Mouse (Mus musculus): ENCODE data around the gene Dffb.

Dffb gene

DNA sequence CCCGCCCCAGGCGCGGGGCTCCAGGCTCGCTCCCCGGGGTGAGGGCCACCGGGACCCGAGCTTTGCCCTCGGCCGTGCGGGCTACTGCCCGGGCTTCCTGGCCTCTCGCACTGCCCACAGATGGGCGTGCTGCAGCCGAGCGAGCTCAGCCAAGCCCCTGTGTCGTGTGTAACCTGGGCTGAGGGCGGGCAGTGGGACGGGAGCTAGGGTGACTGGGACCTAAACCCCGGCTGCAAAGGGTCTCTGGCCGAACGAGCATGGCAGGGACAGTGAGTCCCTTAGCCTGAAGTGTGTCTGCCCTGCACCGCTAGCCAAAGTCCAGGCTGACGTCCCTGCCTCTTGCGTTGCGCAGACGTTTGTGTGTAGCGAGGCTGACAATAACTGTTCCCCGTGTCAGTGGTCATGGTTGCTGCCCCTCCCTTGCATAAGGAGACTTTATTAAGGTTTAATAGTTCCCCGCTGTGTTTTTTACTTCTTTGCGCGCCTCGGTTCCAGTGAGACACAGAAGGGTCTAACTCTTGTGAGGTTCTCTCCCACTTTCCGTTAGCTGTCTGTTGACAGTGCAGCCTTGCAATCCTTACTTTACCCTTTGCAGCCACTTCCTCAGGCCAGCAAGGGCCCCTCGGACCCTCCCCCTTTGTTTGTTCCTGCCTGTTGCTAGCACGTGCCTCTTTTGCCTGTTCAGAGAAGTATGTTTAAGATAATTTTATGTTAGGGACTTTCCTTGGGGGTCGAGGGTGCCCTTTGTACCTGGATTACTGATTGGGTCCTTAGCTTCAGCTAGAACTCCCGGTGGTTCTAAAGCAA lies 17.3 kb downstream of the Dffb start:
- peak; percentile 28 for DNase-seq

DNA sequence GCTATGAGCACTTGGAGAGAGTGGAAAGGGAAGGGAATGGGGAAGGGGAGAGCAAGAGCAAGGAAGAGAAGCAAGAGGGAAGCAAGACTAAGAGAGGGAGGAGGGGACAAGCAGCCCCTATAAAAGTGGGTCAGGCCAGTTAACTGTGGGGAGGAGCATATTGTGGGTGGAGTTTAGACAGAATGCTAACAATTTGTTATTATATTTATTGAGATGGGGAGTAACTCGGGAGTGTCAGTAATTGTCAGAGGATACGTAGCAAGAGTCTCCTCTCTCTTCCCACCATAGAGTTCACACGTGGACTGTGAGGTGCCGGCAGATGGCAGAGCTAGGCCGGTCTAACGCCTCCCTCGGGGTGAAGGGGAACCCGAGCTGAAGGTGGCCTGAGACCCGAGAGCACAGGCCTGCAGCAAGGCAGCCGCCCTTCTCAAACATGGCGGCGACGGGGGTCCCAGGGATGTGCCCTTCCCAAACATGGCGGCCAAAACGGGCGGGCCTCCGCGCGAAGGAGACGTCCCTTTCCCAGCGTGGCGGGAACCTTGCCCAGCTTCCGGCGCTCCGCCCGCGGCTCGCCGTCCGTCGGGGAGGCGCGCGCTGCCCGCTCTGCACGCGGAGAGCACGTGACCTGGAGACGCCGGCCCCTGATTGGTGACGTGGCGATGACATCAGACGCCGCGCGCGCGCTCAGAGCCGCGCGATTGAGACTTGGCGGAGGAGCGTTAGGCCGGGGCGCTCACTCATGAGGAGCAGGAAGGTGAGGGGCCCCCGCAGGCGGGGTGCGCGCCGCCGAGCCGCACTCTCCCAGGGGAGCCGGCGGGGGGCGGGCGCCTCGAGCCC lies 18.1 kb downstream of the Dffb start, which contains the start of gene A430005L14Rik:
Gene A430005L14Rik (plus strand): TSS at position 669 of the 837 bp plus-strand sequence.
- peak; percentile 96 for DNase-seq

DNA sequence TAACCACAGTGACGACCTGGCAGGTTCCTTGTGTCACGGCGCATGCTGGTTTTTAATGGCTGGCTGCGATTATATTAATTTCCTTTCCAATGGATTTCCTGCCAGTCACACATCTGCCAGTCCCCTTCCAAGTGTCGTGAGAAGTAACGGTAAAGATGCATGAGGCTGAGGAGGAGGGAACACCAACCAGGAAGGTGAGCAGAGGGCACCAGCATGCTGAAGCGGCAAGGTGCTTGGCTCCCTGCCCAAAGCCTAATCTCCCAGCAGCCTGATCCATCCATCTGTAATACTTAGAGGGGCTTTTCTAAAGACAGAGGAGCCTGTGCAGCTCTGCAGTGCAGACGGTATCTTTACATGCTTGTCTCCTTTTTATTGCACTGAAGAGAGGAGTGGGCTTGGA lies 19.3 kb downstream of the Dffb start:
- DNase-seq: no peak

DNA sequence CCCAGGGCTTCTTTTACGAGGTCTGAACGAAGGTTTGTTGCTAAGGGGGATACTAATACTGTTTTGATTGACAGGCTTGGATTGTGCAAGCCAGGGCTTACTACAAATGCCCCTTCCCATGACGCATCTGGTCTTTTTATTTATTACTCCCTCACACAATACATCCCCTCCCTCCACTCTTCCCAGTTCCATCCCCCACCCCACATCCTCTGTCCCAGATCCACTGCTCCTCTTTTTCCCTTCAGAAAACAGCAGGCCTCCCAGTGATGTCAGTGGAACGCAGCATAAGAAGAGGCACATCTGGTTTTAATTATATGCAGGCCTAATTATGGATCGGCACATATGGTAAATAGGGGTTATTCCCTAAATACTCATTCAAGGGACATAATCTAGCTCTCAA lies 23.2 kb downstream of the Dffb start:
- DNase-seq: no peak

DNA sequence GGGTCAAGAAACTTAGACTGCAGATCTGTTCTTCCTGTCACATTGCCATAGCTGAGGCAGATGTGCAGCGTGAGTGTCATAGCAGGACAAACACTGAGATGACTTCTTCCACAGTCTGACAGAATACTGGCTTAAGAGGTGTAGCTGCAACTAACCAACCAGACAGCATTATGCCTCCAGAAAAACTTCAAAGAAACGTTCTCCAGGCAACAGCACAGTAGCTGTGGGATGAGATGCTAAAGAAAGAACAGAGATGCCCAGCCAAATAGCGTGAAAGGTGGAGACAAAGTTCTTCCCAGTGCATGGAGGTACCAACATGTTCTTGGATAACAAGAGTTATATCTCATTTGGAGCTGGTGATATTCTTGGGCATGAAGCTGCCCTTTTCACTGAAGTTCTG lies 23.8 kb downstream of the Dffb start:
- no peak for DNase-seq

DNA sequence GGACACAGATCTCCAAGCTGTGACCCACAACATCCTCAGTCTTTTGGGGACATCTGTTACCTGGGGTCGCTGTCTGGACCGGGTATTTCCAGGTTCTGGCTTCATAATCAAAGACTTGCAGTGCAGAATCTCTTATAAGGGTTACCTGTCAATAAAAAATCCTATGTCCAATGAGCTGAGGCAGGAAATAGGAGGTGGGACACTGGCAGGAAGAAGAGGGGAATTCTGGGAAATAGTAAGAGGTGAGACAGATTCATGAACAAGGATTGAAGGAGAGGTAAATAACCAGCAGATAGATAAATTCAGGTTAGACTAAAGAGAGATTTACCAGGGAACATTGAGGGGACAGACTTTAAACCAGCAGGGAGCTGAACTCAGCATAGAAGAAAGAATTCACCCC lies 24.6 kb downstream of the Dffb start:
- DNase-seq: no peak

DNA sequence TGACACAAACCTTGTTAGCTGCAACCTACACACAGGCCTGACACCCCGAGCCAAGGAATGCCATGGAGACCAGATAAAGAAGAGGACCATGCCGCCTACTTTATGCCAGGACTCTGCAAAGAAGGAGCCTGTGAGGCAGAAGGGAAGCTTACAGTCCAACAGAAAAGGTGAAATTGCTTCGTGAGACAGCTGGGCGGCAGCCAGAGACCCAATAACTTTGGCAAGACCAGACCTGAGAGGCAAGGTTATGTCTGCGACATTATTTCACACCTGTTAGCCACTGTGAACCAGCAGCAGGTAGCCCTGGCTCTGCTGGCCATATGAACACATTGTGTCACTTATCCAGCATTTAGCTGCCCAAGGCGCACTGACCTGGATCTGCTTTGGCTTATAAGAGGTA lies 29.2 kb downstream of the Dffb start:
- DNase-seq: no peak

DNA sequence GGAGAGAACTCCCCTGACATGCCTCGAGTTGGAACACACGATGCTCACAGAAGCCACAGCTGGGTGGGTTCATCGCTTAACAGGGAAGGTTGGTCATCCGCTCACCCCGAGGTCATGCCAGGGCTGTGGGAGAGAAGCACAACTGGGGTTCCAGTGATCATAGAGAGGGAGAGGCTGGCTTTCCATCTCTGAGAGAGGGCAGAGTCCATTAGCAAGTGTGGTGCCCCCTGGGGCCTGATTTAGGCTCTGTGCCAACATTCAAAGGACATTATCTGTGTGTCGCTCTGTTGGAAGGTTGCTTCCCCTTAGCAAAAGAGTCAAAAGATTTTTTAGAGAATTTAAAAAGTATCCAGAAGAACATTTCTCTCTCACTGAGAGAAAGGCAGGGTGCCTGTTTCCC lies 30.7 kb downstream of the Dffb start:
- no peak for DNase-seq

DNA sequence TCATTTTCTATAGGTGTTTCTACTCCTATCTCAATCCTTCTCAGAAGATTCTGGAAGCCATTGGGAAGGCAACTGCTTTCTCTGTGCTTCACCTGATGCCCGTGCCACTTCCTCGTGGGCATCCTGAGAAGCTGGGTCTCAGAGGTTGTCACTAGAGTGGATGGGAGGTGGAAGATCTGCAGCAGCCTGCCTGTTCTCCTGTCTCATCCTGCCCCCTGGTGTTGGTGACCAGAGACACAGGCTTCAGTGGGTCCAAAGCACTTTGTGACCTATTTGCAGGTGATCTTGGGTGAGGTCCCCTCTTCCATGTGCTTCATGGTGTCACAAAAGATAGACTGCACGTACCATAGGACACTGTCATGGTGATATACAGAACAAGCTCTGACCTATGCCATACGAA lies 31.7 kb downstream of the Dffb start:
- peak; percentile 35 for DNase-seq

DNA sequence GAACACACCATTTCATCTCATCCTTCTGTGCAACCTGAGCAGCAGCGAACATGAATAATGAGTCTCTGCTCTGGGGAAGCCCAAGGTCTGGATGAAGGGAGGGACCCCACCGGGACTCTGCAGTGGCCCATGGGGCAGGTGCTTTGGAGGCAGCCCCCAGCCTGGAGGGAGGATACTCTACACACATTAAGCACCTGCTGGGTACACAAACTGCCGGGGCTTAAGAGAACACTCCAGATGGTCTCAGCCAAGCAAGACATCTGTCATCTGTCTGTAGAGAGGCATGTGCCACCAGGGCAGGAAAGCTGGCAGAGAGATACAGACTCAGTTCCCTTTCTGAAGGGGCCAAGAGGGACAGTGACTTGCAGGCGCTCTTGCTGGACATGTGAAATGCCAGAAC lies 45.0 kb downstream of the Dffb start:
- DNase-seq: no peak

DNA sequence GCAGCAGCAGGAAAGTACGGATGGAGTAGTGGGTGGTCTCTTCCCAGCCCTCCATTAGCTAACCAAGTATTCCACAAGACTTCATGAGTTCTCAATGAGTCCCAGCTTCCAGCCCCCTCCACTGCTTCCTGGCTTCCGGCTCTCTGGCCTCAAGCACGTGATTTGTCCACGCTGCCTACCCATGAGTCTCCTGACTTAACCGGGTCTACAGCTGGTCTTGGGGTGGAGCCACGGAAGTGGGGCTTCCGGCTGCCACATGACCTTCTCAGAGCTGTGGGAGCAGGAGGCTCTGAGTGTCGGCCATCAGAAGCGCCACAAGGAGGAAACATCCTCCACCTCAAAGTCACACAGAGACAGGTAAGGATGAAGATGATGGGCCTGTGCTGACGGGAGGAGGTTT lies 45.5 kb downstream of the Dffb start:
- no peak for DNase-seq

DNA sequence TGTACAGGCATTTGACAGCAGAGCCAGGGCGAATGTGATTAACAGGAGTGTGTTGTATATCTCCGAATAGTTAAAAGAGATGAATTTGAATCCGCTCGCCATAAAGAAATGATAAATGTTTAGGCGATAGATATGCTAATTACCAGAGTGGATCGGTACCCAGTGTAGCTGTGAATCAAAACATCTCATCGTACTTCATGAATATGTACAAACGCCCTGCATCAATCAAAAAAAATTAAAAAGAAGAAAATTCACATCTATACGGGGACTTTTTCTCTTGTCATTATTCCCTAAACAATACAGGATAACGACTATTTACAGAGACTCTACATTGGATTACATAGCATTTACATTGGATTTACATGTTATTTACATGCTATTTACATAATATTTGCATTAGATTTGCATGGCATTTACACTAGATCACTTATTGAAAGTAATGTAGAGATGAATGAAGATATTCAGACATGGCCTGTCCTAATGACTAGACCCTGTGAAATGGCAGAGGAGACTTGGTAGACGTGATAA lies 46.1 kb downstream of the Dffb start:
- DNase-seq: no peak

DNA sequence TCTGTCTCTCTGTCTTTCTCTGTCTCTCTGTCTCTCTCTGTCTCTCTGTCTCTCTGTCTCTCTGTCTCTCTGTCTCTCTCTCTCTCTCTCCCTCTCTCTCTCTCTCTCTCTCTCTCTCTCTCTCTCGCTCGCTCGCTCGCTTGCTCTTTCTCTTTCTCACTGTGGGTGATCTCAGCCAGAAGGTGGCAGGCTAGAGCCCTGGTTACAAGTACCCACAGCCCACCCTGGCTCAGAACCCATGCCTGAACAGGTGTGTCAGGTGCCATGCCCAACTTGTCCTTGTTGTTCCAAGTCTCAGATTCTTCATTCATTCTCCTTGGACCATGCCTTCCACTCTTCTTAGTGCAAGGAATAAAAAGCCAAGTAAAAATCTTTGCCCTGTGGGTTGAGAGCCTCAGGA lies 52.8 kb downstream of the Dffb start:
- DNase-seq: peak; percentile 9

DNA sequence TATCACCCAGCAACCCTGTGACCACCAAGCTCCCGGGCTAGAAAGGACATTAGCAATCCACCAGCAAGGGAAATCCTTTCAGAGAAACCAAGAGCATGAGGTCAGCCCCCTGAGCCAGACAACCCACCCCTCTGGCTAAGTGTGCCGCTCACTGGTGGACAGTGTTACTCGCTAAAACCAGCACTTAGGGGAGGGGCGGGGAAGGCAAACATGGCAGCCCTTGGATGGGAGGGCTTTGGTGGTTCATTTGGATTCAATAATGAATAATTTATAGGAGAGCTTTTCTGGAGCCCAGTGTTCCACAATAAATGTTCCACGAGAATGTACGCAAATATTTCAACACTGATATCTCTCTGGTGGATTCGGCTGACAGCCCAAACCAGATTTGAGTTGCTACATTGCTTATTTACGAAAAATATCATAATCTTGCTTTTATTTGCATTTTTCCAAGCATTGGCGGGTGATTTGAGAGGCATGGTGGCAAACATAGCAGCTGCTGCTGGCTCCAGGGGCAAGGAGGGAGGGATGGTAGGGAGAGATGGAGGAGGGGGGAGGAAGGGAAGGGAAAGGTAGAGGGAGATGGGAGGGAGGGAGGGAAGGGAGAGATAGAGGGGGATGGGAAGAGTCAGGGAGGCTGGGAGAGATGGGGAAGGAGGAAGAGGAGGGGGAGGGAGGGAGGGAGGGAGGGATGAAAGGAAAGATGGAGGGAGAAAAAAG lies 54.3 kb downstream of the Dffb start:
- DNase-seq: no peak

DNA sequence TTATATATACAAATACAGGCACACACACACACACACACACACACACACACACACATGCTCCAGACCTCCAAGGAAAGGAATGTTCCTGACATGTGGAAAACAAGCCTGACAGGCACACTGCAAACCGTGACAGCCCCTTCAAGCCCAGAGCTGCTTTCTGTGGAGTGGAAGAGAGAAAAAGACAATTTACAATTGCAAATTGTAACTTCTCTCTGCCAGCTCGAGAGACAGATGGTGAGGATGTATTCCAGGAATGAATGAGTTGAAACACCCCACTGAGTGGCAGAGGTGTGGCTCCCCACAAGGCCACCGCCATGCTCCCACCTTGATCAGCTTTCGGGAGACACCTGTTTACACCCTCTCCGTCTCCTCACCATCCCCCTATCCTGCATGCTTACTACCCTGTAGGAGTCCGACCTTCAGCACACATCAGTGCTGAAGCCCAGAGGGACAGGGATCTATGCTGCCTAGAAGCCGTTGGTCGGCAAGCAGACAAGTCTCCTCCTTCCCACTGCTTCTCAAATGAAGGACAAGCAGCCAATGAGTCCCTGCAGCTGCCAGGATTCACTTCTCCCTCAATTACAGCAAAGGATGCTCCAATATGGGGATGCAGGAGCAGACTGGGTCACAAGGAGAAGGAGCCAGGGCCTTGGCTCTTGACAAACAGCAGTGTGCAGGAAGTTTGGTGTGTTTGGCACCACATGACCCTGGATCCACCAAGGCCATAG lies 57.0 kb downstream of the Dffb start:
- DNase-seq: no peak

Data from liver (tissue).